Mouse (Mus musculus) midbrain, embryonic 14.5 days (tissue): ENCODE measurements around the gene Prex1. TPM values are rescaled to one million over a fixed set of nuclear protein-coding genes. Genes with fewer than 3 reads are reported as not detected.

Experiments
- ATAC-seq: fragments of 200-750 bp; cut with Nextera tagmentation; 2 replicates; pipeline ENCODE4 v1.8.0; 2017; ENCODE audit warnings: moderate number of reproducible peaks, moderate library complexity; ENCODE audit not compliant: low FRiP score, low TSS enrichment
- DNase-seq: peaks from one replicate; pipeline ENCODE4 v3.0.0-alpha.2; 2015
- H3K27ac ChIP-seq: fragments of 300-500 bp; sonication (generic); replicated peaks from 2 replicates; pipeline ENCODE4 v1.5.1; 2014; ENCODE audit warnings: mild to moderate bottlenecking, low read depth, low read length, moderate library complexity
- H3K27me3 ChIP-seq: fragments of 300-500 bp; sonication (generic); 2 replicates; pipeline ENCODE4 v1.6.1; 2014; ENCODE audit warnings: low read length, control low read depth, mixed read lengths; ENCODE audit not compliant: control insufficient read depth, insufficient read depth
- H3K36me3 ChIP-seq: fragments of 300-500 bp; sonication (generic); 2 replicates; pipeline ENCODE4 v1.6.1; 2014; ENCODE audit warnings: low read length, control low read depth; ENCODE audit not compliant: control insufficient read depth, insufficient read depth
- H3K4me1 ChIP-seq: fragments of 300-500 bp; sonication (generic); 2 replicates; pipeline ENCODE4 v1.6.1; 2014; ENCODE audit warnings: mild to moderate bottlenecking, antibody characterized with exemption, low read length, control low read depth; ENCODE audit not compliant: control insufficient read depth, insufficient read depth
- H3K4me2 ChIP-seq: fragments of 300-500 bp; sonication (generic); 2 replicates; pipeline ENCODE4 v1.6.1; 2014; ENCODE audit warnings: mild to moderate bottlenecking, low read length, moderate library complexity
- H3K4me3 ChIP-seq: fragments of 300-500 bp; sonication (generic); replicated peaks from 2 replicates; pipeline ENCODE4 v1.5.1; 2014; ENCODE audit warnings: low read depth, low read length
- H3K9ac ChIP-seq: fragments of 300-500 bp; sonication (generic); replicated peaks from 2 replicates; pipeline ENCODE4 v1.6.1; 2014; ENCODE audit warnings: mild to moderate bottlenecking, low read length, moderate library complexity
- H3K9me3 ChIP-seq: fragments of 300-500 bp; sonication (generic); 2 replicates; pipeline ENCODE4 v1.6.1; 2016; ENCODE audit warnings: low read length, control low read depth, mixed read lengths; ENCODE audit not compliant: control insufficient read depth
- WGBS: fragments of 180-500 bp; shearing (Covaris S2); extraction: QIAGEN DNeasy Blood & Tissue Kit; methylation state at CpG from one replicate; pipeline ENCODE4 v1.1.7; 2014; 5-methylcytosine and 5-hydroxymethylcytosine counted together
- polyA plus RNA-seq: library from polyadenylated mRNA; unstranded; fragments of >200 nt; fragmentation: Nextera tagmentation; extraction: Ambion mirVana; gene quantifications from 2 replicates; pipeline ENCODE4 v1.2.1, GENCODE M21; 2014

Gene Prex1
- polyA plus RNA-seq, 1 experiment from 2014 or later = 24.2 TPM

DNA sequence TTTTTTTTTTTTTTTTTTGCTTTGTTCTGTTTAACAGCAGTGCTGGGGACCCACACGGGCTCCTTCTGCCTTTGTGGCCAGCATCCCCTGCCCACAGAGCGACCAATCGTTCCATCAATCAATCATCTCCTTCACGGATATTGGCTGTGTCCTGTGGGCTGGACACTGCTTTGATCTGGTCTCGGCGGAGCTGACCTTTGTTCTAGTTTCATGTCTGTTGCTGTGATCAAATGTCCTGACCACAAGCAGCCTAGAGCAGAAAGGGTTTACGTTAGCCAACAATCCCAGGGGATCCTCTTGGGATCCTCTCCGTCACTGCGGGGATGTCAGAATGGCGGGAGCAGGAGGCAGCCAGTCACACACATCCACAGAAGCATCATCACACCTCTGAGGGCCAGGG is 154.1 kb downstream of the Prex1 start:
- peak; percentile 38 for DNase-seq
- no peak for ATAC-seq
- no peaks in the 10 kb centered on the region for H3K36me3 ChIP-seq
- no peak overlapping the region for H3K4me3 ChIP-seq
- WGBS = 10% methylated on average over 10 of the region's 10 CpGs
- H3K27ac ChIP-seq = peak overlapping the region; percentile 33; the same call in 1 of the 2 replicates
- H3K9ac ChIP-seq = peak overlapping the region; percentile 14; the same call in 1 of the 2 replicates
- H3K4me1 ChIP-seq = peaks cover 22% of the 10 kb centered on the region
- no peaks in the 10 kb centered on the region for H3K9me3 ChIP-seq
- H3K27me3 ChIP-seq = no peaks in the 10 kb centered on the region
- peak overlapping the region; percentile 9; the same call in 1 of the 2 replicates for H3K4me2 ChIP-seq

DNA sequence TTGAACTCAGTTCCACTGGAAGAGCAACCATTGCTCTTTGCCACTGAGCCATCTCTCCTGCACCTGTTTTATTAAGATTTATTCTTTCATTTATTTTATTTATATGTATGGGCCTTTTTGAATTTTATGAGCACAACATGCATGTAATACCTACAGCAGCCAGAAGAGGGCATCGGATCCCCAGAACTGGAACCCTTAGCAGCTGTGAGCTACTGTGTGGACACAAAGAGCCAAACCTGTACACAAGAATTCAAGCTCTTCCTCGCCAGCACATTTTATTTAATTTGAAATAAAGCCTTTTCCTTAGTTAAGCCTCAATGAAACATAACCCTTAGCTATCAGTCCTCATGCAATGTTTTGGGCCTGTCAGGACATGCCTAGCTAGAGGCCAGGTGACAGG is 158.1 kb downstream of the Prex1 start:
- Histone ChIP-seq H3K9ac (no peak overlapping the region), H3K27ac (no peak overlapping the region), H3K36me3 (no peaks in the 10 kb centered on the region), H3K4me1 (peaks cover 31% of the 10 kb centered on the region), H3K9me3 (no peaks in the 10 kb centered on the region), H3K27me3 (no peaks in the 10 kb centered on the region), H3K4me2 (no peak overlapping the region), H3K4me3 (no peak overlapping the region)
- WGBS = 62% methylated on average over 2 of the region's 2 CpGs
- ATAC-seq = no peak
- DNase-seq = peak; percentile 73

DNA sequence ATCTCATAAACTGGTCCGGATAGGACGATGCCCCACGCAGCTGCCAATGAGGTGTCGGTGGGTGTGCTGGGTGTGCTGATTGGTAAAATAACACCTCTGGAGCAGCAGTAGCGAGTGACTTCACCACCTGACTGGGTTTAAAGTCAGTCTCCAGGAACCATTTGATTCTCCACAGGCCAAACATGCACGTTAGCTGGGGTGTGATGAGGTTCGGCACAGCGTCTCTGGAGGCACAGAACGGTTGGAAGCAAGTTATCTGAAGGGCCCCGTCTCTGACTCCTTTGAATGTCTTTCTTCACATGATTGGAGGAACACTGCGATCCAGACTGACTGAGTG is 159.5 kb downstream of the Prex1 start:
- Histone ChIP-seq H3K4me3 (no peak overlapping the region), H3K9ac (no peak overlapping the region), H3K36me3 (no peaks in the 10 kb centered on the region), H3K9me3 (no peaks in the 10 kb centered on the region), H3K27ac (no peak overlapping the region), H3K27me3 (no peaks in the 10 kb centered on the region), H3K4me1 (peaks cover 38% of the 10 kb centered on the region), H3K4me2 (no peak overlapping the region)
- WGBS = 80% methylated on average over 11 of the region's 11 CpGs
- DNase-seq = no peak
- ATAC-seq = no peak

DNA sequence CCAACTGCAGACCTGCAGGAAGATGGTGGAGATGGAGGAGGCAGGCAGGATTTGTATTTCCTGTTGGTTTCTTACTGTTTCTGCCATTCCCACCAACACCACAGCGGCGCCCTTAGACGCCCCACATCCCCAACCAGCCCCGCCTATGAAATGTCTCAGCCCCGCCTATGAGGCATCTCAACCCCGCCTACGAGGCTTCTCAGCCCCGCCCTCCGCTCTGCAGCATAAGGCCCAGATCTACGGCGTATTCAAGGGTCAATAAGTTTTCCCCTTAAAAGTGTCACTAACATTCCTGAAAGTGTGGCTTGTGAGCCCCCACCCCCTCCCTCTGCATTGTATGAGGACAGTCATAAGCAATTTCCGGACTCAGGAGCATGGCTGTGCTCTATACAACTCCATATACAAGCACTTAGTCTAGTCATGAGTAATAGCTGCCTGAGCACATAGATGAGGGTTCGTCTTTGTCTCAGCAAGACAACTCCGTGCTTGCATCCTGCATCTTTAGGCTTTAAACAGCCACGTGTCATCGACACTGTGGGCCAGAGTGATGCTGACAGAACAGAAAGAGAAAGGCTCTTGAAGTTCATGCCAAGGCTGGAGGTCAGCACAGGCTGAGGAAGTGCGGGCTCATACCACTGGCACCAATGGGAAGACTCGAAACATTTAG is 160.0 kb downstream of the Prex1 start:
- Histone ChIP-seq H3K4me2 (no peak overlapping the region), H3K27me3 (no peaks in the 10 kb centered on the region), H3K4me1 (peaks cover 33% of the 10 kb centered on the region), H3K27ac (no peak overlapping the region), H3K4me3 (no peak overlapping the region), H3K36me3 (no peaks in the 10 kb centered on the region), H3K9ac (no peak overlapping the region), H3K9me3 (no peaks in the 10 kb centered on the region)
- 34% methylated on average over 18 of the region's 18 CpGs for WGBS
- DNase-seq (peak; percentile 36), ATAC-seq (no peak)

DNA sequence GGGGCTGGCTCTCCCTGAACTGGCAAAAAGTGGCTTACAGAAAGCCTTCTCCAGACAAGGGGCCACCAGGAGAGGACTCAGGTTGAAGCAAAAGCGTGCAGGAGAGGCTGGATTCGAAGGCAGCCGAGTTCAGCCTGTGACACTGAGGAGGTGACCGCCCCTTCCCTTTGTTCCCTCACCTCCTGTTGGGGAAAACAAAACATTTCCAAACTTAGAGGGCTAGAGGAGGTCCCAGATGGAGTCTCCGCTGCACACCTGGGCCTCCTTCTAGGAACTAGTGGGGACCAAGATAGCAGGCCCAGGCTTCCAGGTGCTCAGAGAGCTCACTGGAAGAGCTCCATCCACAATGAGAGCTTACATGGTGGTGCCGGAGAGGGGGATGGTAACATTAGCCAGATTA is 161.0 kb downstream of the Prex1 start:
- peak overlapping the region; percentile 43; the same call in 1 of the 2 replicates for H3K27ac ChIP-seq
- 28% methylated on average over 6 of the region's 6 CpGs for WGBS

DNA sequence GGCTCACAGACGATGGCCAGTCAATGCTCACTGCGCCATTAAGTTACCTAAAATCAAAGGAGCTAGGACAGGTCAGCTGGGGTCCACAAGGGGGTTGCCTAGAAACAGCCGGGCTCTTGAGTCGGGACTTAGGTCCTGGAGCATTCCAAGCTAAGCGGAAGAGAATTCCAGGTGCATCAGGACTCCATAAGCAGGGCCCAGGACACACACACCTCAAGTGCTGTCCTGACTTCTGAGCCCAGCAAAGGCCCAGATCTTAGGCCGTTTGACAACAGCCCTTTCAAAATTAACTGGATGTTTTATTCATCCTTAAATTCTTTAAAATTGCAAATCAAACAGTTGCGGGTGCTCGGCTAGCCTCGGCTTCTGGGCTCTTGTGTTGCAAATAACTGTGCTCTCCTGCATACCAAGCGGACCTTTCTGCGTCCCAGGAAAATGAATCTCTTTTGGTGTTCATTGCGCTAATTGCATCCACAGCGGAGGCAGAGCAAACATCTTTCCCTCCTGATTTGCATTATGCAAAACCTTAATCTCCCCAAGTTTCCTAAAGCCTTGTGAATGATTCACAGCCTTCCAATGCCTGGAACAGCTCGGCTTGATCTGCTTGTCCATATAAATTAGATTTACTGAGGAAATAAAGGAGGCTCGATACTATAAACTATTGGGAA is 161.7 kb downstream of the Prex1 start:
- Histone ChIP-seq H3K9me3 (no peaks in the 10 kb centered on the region), H3K36me3 (no peaks in the 10 kb centered on the region), H3K9ac (no peak overlapping the region), H3K4me1 (peaks cover 24% of the 10 kb centered on the region), H3K4me3 (no peak overlapping the region), H3K27ac (peak overlapping the region; percentile 33), H3K4me2 (no peak overlapping the region), H3K27me3 (no peaks in the 10 kb centered on the region)
- 17% methylated on average over 15 of the region's 15 CpGs for WGBS
- peak; percentile 70 for DNase-seq
- ATAC-seq = no peak

More for the DNA sequence above, 161.0 kb downstream of the Prex1 start:
- peak; percentile 27 for DNase-seq
- H3K9ac ChIP-seq = no peak overlapping the region
- no peaks in the 10 kb centered on the region for H3K27me3 ChIP-seq
- H3K36me3 ChIP-seq = no peaks in the 10 kb centered on the region
- H3K9me3 ChIP-seq = no peaks in the 10 kb centered on the region
- peaks cover 24% of the 10 kb centered on the region for H3K4me1 ChIP-seq
- no peak overlapping the region for H3K4me3 ChIP-seq
- no peak for ATAC-seq
- no peak overlapping the region for H3K4me2 ChIP-seq

DNA sequence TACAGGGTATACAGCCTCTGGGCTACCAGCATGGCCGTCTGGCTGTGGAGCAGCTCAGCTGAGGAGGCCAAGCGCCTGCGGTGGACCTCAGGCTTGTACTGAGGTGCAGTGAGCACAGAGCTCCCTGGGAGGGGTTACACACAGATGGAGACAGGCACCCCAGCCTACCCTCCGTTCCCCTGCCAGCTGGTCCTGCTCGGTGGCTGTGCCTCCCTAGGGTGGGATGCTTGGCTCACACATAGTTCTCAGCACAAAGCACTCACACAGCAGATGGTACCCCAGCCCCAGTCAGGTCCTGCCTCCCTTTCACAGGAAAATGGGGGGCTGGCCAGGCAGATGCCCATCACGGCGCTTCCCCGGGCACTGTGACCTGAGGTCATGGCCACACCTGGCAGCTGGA is 163.8 kb downstream of the Prex1 start:
- H3K36me3 ChIP-seq = no peaks in the 10 kb centered on the region
- H3K4me3 ChIP-seq = no peak overlapping the region

DNA sequence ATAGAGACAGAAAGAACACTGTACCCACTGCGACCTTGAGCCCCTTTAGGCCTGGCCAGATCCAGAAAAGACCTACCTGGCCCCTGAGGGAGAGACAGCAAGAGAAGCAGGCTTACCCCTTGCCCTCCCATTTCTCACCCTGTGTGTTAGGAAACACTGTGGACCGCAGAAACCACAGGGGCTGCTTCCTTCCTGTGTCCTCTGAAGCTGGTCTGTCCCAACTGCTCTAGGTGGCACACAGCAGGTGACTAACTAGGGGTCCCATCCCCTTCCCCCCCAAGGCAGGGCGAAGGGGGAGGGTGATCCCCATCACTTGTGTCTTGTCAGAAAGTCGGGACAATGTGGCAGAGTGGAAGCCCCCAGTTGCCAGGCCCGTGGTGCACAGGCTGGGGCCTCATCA is 164.6 kb downstream of the Prex1 start:
- H3K36me3 ChIP-seq = no peaks in the 10 kb centered on the region
- H3K4me3 ChIP-seq = no peak overlapping the region
- no peaks in the 10 kb centered on the region for H3K9me3 ChIP-seq
- no peak overlapping the region for H3K9ac ChIP-seq
- no peak for DNase-seq
- H3K4me2 ChIP-seq = no peak overlapping the region
- no peak for ATAC-seq
- WGBS = 82% methylated on average over 5 of the region's 5 CpGs
- peak overlapping the region; percentile 58; the same call in 1 of the 2 replicates for H3K27ac ChIP-seq
- no peaks in the 10 kb centered on the region for H3K27me3 ChIP-seq
- peaks cover 24% of the 10 kb centered on the region for H3K4me1 ChIP-seq

More for the DNA sequence above, 163.8 kb downstream of the Prex1 start:
- H3K9ac ChIP-seq = no peak overlapping the region
- no peaks in the 10 kb centered on the region for H3K9me3 ChIP-seq
- DNase-seq = peak; percentile 42
- no peak overlapping the region for H3K4me2 ChIP-seq
- peak; percentile 58 for ATAC-seq
- H3K4me1 ChIP-seq = peaks cover 24% of the 10 kb centered on the region
- H3K27ac ChIP-seq = peak overlapping the region; percentile 58
- no peaks in the 10 kb centered on the region for H3K27me3 ChIP-seq
- 42% methylated on average over 8 of the region's 8 CpGs for WGBS

DNA sequence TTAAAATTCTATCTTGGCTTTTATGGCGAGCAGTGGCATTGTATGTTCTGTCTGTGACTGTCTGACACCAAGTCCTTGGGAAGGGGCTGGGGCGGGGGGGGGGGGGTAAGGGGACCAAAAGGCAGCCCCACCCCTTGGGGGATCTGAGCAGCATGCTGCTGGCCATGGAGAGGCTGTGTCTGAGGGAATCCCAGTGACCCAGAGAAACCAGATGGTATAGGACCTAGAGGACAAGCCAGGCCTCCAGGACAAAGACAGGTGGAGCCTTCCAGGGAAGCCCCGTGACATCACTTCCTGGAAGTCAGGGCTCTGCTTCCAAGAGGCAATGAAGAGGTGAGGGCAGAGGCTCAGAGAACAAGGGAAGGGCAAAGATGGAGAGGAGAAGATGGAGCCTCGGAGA is 168.1 kb downstream of the Prex1 start:
- H3K27me3 ChIP-seq = no peaks in the 10 kb centered on the region
- H3K9ac ChIP-seq = no peak overlapping the region
- 75% methylated on average over 4 of the region's 4 CpGs for WGBS
- H3K9me3 ChIP-seq = no peaks in the 10 kb centered on the region
- H3K36me3 ChIP-seq = no peaks in the 10 kb centered on the region
- H3K4me1 ChIP-seq = peaks cover 22% of the 10 kb centered on the region; the same call in 1 of the 2 replicates
- H3K4me3 ChIP-seq = no peak overlapping the region
- no peak overlapping the region for H3K4me2 ChIP-seq
- H3K27ac ChIP-seq = no peak overlapping the region
- ATAC-seq (no peak), DNase-seq (no peak)
